Mouse (Mus musculus) myocyte (in vitro differentiated cells): ENCODE data around the gene Tas1r1. TPM values are rescaled to one million over a fixed set of nuclear protein-coding genes. Genes with fewer than 3 reads are reported as not detected.
"Not testable (repeated sequence)": the region's sequence is repeated elsewhere in the genome, so short reads cannot be mapped to it uniquely, and the experiment has no call there.

Experiments
- H3K27me3 ChIP-seq: one replicate; pipeline ENCODE4 v1.6.1; 2011; ENCODE audit not compliant: control insufficient read depth, insufficient read depth, insufficient read length
- H3K36me3 ChIP-seq: one replicate; pipeline ENCODE4 v1.6.1; 2011; ENCODE audit not compliant: control insufficient read depth, insufficient read depth
- H3K4me2 ChIP-seq: one replicate; pipeline ENCODE4 v1.6.1; 2011; ENCODE audit warnings: low read depth, control low read depth
- H3K4me3 ChIP-seq: one replicate; pipeline ENCODE4 v1.5.1; 2011; ENCODE audit warnings: mild to moderate bottlenecking, control low read depth, moderate library complexity
- H3K79me2 ChIP-seq: one replicate; pipeline ENCODE4 v1.6.1; 2011; ENCODE audit not compliant: control insufficient read depth, insufficient read depth
- H3ac ChIP-seq: one replicate; pipeline ENCODE4 v1.6.1; 2011; ENCODE audit not compliant: control insufficient read depth, insufficient read length
- CEBPB ChIP-seq: IDR thresholded peaks from 2 replicates; pipeline ENCODE4 v1.6.1; 2011; ENCODE audit warnings: mild to moderate bottlenecking, moderate library complexity; ENCODE audit not compliant: poor library complexity, insufficient read depth, severe bottlenecking
- E2F4 ChIP-seq: IDR thresholded peaks from one replicate; pipeline ENCODE4 v1.6.1; 2011; ENCODE audit warnings: mild to moderate bottlenecking, control low read depth, moderate library complexity; ENCODE audit not compliant: insufficient read depth
- MAX ChIP-seq: IDR thresholded peaks from one replicate; pipeline ENCODE4 v1.6.1; 2011; ENCODE audit warnings: low read depth, mild to moderate bottlenecking, control low read depth
- MYOD1 ChIP-seq, 3 experiments: IDR thresholded peaks; one replicate each; pipeline ENCODE4 v1.6.1; 2011; ENCODE audit warnings: control low read depth in 2 of 3, low read depth in 2 of 3, mild to moderate bottlenecking in 2 of 3, moderate library complexity in 1 of 3; ENCODE audit not compliant: insufficient read length in 2 of 3, control insufficient read depth in 1 of 3
- MYOG ChIP-seq, 3 experiments: IDR thresholded peaks; one replicate each; pipeline ENCODE4 v1.6.1; 2011; ENCODE audit warnings: control low read depth in 2 of 3, low read depth in 2 of 3, mild to moderate bottlenecking in 2 of 3; ENCODE audit not compliant: insufficient read length in 2 of 3, control insufficient read depth in 1 of 3, insufficient read depth in 1 of 3
- POLR2A ChIP-seq: IDR thresholded peaks from one replicate; pipeline ENCODE4 v1.6.1; 2011; ENCODE audit warnings: low read depth, mild to moderate bottlenecking, control low read depth, moderate library complexity; ENCODE audit not compliant: insufficient read length
- POLR2AphosphoS2 ChIP-seq: IDR thresholded peaks from one replicate; pipeline ENCODE4 v1.6.1; 2011; ENCODE audit warnings: low read depth, control low read depth; ENCODE audit not compliant: insufficient read length
- REST ChIP-seq: IDR thresholded peaks from one replicate; pipeline ENCODE4 v1.6.1; 2011; ENCODE audit warnings: mild to moderate bottlenecking, control low read depth, moderate library complexity; ENCODE audit not compliant: insufficient read depth, insufficient read length
- SRF ChIP-seq: IDR thresholded peaks from one replicate; pipeline ENCODE4 v1.6.1; 2011; ENCODE audit warnings: low read depth; ENCODE audit not compliant: control insufficient read depth, insufficient read length
- TCF12 ChIP-seq: IDR thresholded peaks from one replicate; pipeline ENCODE4 v1.6.1; 2011; ENCODE audit warnings: mild to moderate bottlenecking, control low read depth; ENCODE audit not compliant: poor library complexity, insufficient read depth, severe bottlenecking
- TCF3 ChIP-seq: IDR thresholded peaks from one replicate; pipeline ENCODE4 v1.6.1; 2011; ENCODE audit warnings: low read depth, control low read depth; ENCODE audit not compliant: insufficient read length
- USF1 ChIP-seq: IDR thresholded peaks from one replicate; pipeline ENCODE4 v1.6.1; 2011; ENCODE audit warnings: low read depth, mild to moderate bottlenecking, control low read depth, moderate library complexity
- polyA plus RNA-seq: library from polyadenylated mRNA; unstranded; fragments of >200 nt; fragmentation: generic; extraction: Trizol; gene quantifications from one replicate; pipeline ENCODE4 v1.2.1, GENCODE M21; 2012; ENCODE audit warnings: missing spikeins

Gene Tas1r1
- polyA plus RNA-seq, 1 experiment, result 14.7 TPM

DNA sequence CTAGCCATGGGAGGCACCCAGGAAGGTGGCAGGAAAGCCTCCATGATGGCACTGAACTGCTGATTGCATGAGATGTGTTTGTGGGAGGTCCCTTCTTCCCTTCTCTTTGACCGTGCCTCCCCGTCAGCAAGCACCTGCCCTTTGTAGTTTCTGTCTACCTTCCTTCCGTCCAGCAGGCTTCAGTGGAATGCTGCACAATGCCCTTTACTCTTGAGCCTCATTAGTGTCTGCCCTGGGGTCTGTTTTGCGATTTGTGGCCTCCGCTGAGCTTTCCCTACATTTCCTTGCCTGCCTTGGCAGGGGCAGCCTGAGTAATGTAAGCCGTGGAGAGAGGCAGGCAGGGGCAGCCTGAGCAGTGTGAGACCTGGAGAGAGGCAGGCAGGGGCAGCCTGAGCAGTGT lies 6.2 kb upstream of the Tas1r1 start:
- Histone ChIP-seq H3K4me3 (no peak overlapping the region), H3ac (no peak overlapping the region), H3K36me3 (peaks cover 32% of the 10 kb centered on the region), H3K27me3 (no peaks in the 10 kb centered on the region), H3K4me2 (no peak overlapping the region), H3K79me2 (peaks cover 43% of the 10 kb centered on the region)
- TF ChIP-seq MAX (no peak), TCF12 (no peak), POLR2A (no peak), E2F4 (no peak), SRF (no peak), USF1 (no peak), CEBPB (no peak), MYOG (IDR thresholded peaks at IDR 0.05; ENCODE audit: control insufficient read depth in 1 of 3, insufficient read depth in 1 of 3, insufficient read length in 2 of 3, low read depth in 2 of 3) (no peak), REST (no peak), TCF3 (no peak), POLR2AphosphoS2 (no peak), MYOD1 (IDR thresholded peaks at IDR 0.05; ENCODE audit: control insufficient read depth in 1 of 3, insufficient read length in 2 of 3, low read depth in 2 of 3) (no peak)

DNA sequence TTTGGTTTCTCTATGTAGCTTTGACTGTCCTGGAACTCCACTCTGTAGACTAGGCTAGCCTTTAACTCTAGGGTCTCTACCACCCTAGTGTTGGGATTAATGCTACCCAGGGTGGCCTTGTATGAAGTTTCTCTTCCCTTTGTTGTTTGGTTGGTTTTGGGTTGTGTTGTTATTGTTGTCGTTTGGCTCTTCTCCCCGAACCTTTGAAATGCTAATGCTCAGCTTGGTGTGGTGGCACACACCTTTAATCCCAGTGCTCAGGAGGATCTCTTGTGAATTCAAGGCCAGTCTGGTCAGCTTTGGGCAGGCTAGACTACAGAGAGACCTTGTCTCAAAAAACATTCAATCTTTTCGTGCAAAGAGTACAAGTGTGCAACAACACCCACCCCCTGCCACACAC lies 4.8 kb upstream of the Tas1r1 start:
- Histone ChIP-seq H3ac (no peak overlapping the region), H3K27me3 (no peaks in the 10 kb centered on the region), H3K4me3 (no peak overlapping the region), H3K79me2 (peaks cover 44% of the 10 kb centered on the region), H3K4me2 (no peak overlapping the region), H3K36me3 (peaks cover 23% of the 10 kb centered on the region)
- TF ChIP-seq CEBPB (no peak), POLR2AphosphoS2 (no peak), MAX (no peak), TCF12 (no peak), MYOD1 (IDR thresholded peaks at IDR 0.05; ENCODE audit: control insufficient read depth in 1 of 3, insufficient read length in 2 of 3, low read depth in 2 of 3) (no peak), E2F4 (no peak), TCF3 (no peak), REST (no peak), POLR2A (no peak), SRF (no peak), USF1 (no peak), MYOG (IDR thresholded peaks at IDR 0.05; ENCODE audit: control insufficient read depth in 1 of 3, insufficient read depth in 1 of 3, insufficient read length in 2 of 3, low read depth in 2 of 3) (no peak)

DNA sequence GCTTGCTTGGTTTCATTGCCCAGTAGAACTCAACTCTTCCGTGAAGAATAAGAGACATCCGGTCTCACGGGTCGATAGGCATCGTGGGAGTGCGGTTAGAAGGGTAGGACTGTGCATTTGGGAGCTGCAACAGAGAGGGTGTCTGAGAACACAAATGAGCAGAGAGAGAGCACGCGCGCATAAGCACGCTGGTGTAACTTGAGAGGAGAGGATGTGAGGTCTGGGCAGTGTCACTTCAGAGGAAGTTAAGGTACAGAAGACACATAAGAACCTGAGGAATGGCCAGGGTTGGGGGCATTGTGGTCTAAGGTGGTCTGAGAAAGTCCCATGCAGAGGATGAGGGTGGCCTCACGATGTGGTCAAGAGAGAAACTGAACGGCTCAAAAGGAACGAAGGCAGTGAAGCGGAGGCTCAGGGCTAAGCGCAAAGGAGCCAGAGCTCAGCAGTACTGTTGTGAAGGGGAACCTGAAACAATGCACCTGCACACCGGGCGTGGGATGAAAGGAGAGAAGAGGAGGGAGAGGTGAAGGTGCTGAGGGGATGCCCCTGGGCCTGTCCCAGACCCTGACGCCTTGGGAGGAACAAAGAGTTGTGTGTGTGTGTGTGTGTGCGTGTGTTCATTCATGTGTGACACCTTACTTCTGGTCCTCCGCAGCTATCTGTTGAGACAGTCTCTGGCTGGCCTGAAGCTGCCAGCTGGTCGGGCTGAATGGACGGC lies 3.7 kb upstream of the Tas1r1 start:
- H3K4me3 ChIP-seq, result no peak overlapping the region
- no peak overlapping the region for H3ac ChIP-seq
- no peaks in the 10 kb centered on the region for H3K27me3 ChIP-seq
- H3K4me2 ChIP-seq, result no peak overlapping the region
- H3K36me3 ChIP-seq, result peaks cover 23% of the 10 kb centered on the region
- no peak for TF ChIP-seq MYOD1 (IDR thresholded peaks at IDR 0.05; ENCODE audit: control insufficient read depth in 1 of 3, insufficient read length in 2 of 3, low read depth in 2 of 3)
- no peak for TF ChIP-seq MAX
- TF ChIP-seq E2F4, result no peak
- no peak for TF ChIP-seq REST
- TF ChIP-seq POLR2A, result no peak
- TF ChIP-seq MYOG (IDR thresholded peaks at IDR 0.05; ENCODE audit: control insufficient read depth in 1 of 3, insufficient read depth in 1 of 3, insufficient read length in 2 of 3, low read depth in 2 of 3), result no peak
- no peak for TF ChIP-seq TCF12
- no peak for TF ChIP-seq USF1
- H3K79me2 ChIP-seq, result peaks cover 44% of the 10 kb centered on the region

DNA sequence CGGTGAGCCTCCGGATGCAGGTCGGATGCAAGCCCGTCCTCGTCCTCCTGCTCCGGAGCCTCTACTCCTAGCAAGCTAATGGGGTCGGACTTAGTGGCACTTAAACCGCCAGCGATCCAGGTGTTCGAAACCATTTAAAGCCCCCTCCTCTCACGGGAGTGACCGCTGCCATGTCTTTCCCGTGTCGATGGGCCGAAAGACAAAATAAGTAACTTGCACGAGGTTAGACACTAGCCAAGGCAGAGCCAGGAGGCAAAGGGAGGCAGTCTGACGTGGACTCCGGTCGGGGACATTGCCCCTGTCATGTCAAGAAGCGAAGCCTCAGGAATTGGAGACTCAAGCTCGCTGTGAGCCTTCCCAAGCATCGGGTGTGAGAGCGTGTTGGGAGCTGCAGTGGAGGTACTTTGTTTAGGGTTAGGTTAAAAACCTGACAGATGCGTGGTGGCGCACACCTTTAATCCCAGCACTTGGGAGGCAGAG lies 1.5 kb upstream of the Tas1r1 start:
- peaks cover 44% of the 10 kb centered on the region for H3K79me2 ChIP-seq
- H3K36me3 ChIP-seq, result peaks cover 16% of the 10 kb centered on the region
- peak overlapping the region; percentile 91 for H3ac ChIP-seq
- peak overlapping the region; percentile 68 for H3K4me3 ChIP-seq
- no peaks in the 10 kb centered on the region for H3K27me3 ChIP-seq
- TF ChIP-seq CEBPB (no peak), MYOD1 (IDR thresholded peaks at IDR 0.05; ENCODE audit: control insufficient read depth in 1 of 3, insufficient read length in 2 of 3, low read depth in 2 of 3) (no peak)
- H3K4me2 ChIP-seq, result peak overlapping the region; percentile 84

DNA sequence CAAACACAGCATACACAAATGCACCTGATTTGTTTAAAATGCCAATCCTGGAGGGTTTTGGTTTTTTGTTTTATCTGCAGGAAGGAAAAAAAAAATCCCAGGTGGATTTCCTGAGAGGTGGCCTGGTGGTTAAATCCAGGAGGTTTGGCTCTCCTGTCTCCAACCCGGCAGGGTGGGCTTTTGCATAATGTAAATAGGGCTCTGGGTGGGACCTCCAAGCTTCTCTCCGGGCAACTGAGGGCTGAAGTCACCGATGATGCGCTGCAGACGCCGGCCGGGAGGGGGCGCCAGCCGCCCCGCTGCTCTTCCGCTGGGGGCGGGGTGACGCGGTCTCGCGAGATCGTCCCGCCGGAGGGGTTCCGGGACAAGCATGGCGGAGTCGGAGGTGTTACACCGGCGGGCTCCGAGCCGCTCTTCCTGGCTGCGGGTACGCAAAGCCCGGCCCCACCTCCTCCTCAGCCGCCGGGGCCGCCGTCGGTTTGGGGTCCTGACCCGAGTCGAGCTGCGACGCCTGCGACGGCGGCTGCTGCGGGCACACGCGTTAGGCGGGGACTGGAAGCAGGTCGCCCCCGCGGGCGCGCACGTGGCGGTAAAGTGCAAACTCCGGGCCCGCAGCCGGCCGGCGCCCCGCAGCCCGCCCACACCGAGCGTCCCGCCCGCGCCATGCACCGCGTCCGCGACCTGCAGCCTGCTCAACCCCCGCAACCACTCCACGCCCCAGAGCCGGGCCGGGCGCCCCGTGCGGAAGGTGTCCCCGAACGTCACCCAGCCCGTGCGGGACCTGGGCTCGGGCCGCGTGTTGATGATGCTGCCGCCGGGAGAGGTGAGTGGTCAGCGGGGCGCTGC lies 840 bp upstream of the Tas1r1 start, which contains the start of gene Nol9:
Gene Nol9 (plus strand): TSS at position 337 of the 846 bp plus-strand sequence.
- Histone ChIP-seq H3ac (peak within 1 kb of the TSS; percentile 91), H3K4me2 (peak within 1 kb of the TSS; percentile 85), H3K4me3 (peak within 1 kb of the TSS; percentile 68), H3K36me3 (peaks cover 13% of the 10 kb centered on the region), H3K27me3 (no peaks in the 10 kb centered on the region), H3K79me2 (peaks cover 40% of the 10 kb centered on the region)
- TF ChIP-seq MYOD1 (IDR thresholded peaks at IDR 0.05; ENCODE audit: control insufficient read depth in 1 of 3, insufficient read length in 2 of 3, low read depth in 2 of 3), result peak in 1 of 3 experiments; percentile 20
- peak; percentile 93 for TF ChIP-seq POLR2AphosphoS2
- no peak for TF ChIP-seq CEBPB
- peak; percentile 65 for TF ChIP-seq SRF
- no peak for TF ChIP-seq REST
- TF ChIP-seq POLR2A, result peak; percentile 91
- no peak for TF ChIP-seq E2F4
- no peak for TF ChIP-seq TCF3
- TF ChIP-seq MAX, result no peak
- no peak for TF ChIP-seq USF1
- TF ChIP-seq MYOG (IDR thresholded peaks at IDR 0.05; ENCODE audit: control insufficient read depth in 1 of 3, insufficient read depth in 1 of 3, insufficient read length in 2 of 3, low read depth in 2 of 3), result peak in 1 of 3 experiments; percentile 45

DNA sequence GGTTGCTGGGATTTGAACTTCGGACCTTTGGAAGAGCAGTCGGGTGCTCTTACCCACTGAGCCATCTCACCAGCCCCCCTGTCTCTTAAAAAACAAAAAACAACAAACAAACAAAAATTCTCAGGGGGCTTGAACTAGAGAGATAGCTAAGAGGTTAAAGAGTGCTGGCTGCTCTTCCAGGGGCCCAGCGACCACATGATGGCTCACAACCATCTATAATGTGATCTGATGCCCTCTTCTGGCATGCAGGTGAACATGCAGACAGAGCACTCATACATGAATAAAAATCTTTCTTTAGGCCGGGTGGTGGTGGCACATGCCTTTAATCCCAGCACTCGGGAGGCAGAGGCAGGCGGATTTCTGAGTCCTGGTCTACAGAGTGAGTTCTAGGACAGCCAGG lies 1.9 kb downstream of the Tas1r1 start:
- H3K4me3 ChIP-seq, H3K36me3 ChIP-seq, H3K4me2 ChIP-seq, H3K27me3 ChIP-seq, H3ac ChIP-seq: not testable (repeated sequence)
- peaks cover 20% of the 10 kb centered on the region for H3K79me2 ChIP-seq
